Mouse (Mus musculus): ENCODE measurements around the gene Tcap.
"Not testable (repeated sequence)": the region's sequence is repeated elsewhere in the genome, so short reads cannot be mapped to it uniquely, and the experiment has no call there.

The Tcap gene

GRCm38 (mm10) chr11:98381651-98382050, 2.0 kb upstream of the Tcap start:
- DNase-seq (ENCODE audit: low spot score): no peak

- DNase-seq (ENCODE audit: low spot score): not testable (repeated sequence)
These were observed 1.2 kb upstream of the Tcap start for GRCm38 (mm10) chr11:98382405-98382804.

DNA sequence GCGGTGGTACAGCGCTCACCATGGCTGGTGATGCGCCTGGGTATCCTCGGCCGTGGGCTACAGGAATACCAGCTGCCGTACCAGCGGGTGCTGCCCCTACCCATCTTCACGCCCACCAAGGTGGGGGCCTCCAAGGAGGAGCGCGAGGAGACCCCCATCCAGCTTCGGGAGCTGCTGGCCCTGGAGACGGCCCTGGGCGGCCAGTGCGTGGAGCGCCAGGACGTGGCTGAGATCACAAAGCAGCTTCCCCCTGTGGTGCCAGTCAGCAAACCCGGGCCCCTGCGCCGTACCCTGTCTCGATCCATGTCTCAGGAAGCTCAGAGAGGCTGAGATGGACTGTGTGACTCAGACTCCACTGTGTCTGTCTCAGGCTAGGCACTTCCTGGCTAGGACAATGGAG, 605 bp downstream of the Tcap start:
- no peak for DNase-seq (ENCODE audit: low spot score)

GRCm38 (mm10) chr11:98384721-98385637, 1.4 kb downstream of the Tcap start:
- DNase-seq (ENCODE audit: low spot score): no peak

DNA sequence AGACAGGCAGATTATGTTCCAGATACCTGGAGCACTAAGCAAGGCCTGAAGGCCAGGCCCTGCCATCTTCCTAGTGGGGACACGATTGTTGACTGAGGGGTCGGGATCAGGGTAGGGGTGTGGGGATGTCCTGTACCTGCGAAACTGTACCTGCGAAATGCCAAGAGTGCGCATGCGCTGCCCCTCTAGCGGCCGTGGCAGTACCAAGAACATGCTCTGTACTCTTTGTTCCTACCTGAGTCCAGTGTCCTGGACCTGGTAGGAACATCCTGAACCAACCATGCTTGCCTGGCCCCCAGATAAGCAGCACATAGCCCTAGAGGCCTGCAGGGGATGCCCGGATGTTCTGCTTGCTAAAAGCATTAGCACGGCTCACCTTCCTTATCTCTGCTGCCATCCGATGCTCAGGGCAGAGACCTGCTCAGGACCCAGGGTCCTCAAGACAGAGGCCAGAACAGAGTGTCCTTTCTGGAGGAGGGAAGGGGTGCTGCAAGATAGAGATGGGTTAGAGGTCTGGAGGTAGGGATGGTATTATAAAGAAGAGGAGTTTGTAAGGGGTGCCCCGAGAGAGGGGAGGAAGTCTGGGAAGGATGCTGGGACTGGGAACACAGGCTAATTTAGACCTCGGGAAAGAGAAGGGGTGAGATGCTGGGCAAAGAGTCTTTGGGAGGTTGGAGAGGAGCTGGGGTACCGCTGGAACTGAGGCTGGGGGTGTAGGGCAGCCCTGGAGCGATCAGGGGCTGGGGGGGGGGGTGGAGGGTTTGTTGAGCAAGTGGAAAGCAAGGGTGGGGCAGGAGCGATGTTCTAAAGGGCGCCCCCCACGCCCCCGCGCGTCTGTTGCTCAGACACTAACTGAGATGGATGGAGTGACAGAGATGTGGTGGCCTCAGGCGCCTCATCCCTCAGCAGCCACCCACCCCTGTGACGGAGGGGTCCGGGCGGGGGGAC, 2.3 kb downstream of the Tcap start, which contains the start of gene Pnmt:
Gene Pnmt, plus strand, starts transcription at position 813 of the 948 bp plus-strand sequence.
- DNase-seq (ENCODE audit: low spot score): no peak

DNA sequence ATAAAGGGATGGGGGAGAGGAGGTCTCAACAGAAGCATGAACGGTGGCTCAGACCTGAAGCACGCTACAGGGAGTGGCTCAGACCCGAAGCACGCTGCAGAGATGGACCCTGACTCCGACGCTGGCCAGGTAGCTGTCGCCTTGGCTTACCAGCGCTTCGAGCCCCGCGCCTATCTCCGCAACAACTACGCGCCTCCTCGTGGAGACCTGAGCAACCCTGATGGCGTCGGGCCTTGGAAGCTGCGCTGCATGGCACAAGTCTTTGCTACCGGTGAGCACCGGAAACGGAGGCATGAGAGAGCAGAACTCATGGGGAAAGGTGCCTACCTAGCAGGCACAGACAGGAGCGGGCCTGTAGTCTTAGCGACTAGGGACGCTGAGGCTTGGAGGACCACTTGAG, 3.0 kb downstream of the Tcap start:
- DNase-seq (ENCODE audit: low spot score): no peak

DNA sequence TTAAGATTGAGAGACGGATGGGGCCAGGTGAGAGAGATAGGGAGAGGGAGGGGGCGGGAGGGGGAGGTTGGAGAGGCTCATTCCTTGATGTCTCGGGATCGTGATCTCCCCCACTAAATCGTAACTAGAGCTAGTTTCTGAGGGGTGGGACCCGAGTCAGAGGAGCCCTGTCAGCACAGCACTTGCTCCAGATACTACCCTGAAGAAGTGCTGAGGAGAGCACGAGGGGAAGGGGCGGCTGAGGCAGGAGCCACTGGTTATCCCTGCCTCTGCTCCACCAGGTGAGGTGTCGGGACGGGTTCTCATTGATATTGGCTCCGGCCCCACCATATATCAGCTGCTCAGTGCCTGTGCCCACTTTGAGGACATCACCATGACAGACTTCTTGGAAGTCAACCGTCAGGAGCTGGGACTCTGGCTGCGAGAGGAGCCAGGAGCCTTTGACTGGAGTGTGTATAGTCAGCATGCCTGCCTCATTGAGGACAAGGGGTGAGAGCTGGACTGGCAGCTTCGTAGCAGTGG, 3.5 kb downstream of the Tcap start:
- DNase-seq (ENCODE audit: low spot score): no peak

DNA sequence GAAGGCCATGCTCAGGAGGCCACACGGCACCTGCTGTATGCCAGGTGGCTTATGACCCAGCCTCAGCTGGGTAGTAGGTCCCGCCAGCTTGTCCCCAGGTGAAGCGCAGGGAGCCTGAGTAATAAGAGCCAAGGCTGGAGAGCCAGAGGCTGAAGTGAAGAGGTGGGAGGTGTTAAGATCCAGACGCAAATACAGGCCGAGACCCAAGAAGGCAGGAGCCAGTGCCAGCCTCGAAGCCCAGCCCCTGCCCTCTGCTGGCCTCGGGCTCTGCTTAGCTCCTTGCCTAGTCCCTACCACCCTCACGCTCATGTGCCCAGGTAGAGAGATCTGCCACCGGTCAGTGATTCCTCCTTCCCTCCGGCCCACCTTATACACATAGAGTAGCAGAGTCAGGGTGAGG, 4.7 kb downstream of the Tcap start:
- no peak for DNase-seq (ENCODE audit: low spot score)

DNA sequence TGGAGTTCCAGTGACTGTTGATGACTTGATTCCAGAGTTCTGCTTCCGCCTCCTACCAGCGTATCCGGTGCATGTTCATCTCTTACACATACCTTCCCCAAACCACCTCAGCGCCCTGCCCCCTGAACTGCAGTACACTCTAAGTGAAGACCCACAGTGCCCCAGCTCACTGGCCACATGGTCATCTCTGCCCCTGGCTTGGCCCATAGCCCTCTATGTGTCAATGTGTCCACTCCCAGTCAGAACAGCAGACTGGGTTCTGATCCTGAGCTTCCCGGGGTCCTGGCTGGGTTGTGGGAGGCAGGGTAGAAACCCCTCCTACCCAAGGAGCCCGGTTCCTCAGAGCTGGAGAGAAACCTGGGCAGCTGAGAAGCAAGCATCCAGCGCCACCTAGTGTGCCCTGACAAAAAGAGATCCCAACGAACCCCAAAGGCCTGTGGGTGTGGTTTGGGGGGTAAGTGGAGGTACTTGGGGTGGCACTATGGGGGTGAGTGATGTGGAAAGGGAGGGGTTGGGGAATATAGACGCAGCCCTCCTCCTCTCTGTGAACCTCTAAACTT, 5.7 kb downstream of the Tcap start:
- DNase-seq (ENCODE audit: low spot score): peak; percentile 31

DNA sequence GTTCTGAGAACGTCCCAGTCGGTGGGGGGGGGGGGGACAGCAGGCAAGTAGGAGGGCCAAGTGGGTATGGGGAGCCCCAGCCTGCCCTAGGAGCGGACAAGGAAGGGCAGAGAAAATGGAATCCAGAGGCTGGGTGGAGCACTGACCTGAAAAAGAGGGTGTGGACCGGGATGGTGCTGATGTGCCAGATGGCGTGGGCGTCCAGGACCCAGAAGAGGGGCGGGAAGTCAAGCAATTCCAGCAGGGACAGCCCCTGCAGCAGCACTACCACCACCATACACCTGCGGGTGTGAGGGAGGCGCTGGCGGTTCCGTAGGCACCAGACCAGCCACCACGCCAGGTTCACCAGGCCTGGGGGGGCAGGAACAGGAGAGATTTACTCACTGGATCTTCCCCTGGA, 6.5 kb downstream of the Tcap start:
- DNase-seq (ENCODE audit: low spot score): no peak

- no peak for DNase-seq (ENCODE audit: low spot score)
These were observed 8.4 kb downstream of the Tcap start for GRCm38 (mm10) chr11:98392034-98392433.

DNA sequence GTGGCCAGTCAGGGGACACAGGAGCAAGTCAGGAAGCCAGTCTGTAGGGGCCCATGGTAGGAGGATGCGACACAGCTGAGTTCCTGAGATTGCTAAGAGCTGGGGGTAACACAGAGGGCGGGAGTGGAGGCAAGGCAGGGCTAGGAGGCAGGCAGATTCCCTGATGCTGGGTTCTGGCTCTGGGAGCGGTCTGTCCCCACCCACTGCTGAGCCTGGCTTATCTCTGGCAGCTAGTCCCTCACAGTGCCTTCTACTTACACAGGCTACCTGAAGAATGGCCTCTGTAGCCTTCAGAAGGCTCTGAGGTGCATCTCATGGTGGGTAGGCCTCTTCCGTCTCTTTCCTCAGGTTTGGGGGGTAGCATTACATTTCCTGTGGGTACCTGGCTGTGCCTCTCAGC, 9.0 kb downstream of the Tcap start:
- DNase-seq (ENCODE audit: low spot score): no peak

DNA sequence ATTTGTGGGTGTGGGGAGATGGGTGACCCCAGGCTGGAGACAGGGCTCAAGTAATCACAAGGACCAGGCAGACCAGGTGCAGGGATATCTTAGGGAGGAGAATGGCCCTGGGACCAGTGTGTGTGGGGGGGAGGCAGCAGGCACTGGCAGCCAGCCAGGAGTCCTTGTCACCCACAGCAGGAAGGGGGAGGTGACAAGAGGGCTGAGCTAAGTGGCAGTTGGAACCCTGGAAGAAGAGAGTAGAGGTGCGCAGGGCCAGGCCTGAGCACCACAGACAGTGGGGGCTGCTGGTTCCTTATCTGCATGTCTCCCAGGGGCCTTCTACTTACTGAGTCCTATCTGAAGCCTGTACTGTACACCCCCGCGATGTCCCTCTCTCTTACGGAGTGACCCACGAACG, 9.7 kb downstream of the Tcap start:
- no peak for DNase-seq (ENCODE audit: low spot score)

DNA sequence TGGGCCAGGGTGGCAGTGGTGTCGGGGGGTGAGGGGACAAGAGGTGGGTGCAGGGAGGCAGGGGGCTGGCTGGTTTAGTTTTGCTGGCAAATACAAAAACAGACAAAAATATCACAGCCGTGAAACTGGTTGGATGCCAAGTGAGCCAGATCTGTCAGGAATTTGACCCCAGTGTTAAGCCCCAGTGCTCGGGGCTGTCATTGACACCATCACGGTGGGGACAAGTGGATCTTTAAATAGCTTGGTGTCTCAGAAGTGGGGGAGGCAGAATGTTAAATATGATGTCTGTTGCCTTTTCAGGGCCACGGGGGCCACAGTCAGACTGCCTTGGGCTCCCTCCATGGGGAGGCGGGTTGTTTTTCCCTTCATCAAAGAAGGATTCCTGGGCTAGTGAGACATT, 10.7 kb downstream of the Tcap start:
- no peak for DNase-seq (ENCODE audit: low spot score)

DNA sequence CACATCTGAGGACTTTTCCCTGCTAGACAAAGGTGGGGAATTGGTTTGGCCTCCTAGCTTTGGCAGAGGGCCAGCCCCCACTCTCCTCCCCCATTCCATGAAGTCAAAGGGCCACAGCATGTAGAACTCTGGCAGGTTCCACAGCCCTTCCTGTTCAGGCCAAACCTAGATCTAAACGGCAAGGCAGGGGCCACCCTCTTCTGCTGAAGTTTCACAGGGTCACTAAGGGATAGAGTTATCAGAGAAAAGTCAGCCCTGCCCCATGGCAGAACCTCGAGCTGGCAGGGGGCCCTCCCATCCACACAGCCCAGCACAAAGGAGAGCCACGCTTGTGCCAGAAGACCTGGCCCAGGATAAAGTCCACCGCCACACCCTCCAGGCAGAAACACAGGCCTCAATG, 11.4 kb downstream of the Tcap start:
- DNase-seq (ENCODE audit: low spot score): no peak

DNA sequence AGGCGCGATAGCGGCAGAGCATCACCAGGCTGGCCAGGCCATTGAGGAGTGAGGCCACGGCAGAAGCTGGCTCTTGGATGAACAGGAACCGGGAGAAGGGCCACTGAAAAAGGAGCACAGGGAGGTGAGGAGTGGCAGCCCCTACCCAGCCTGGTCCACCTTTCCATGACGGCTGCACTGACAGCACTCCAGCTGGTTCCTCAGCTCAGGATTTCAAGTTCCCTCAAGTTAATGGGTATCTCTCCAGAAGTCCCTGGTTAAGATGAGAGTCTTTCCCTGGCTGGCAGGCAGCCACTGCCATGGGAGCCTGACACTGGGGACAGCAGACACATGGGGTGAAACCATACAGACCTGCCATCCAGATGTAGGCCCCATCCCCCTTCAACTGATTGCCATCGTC, 14.3 kb downstream of the Tcap start:
- no peak for DNase-seq (ENCODE audit: low spot score)

GRCm38 (mm10) chr11:98400161-98400726, 16.6 kb downstream of the Tcap start, which contains the start of gene Pgap3:
Gene Pgap3 (minus strand): TSS chr11:98400490.
- peak; percentile 72 for DNase-seq (ENCODE audit: low spot score)

DNA sequence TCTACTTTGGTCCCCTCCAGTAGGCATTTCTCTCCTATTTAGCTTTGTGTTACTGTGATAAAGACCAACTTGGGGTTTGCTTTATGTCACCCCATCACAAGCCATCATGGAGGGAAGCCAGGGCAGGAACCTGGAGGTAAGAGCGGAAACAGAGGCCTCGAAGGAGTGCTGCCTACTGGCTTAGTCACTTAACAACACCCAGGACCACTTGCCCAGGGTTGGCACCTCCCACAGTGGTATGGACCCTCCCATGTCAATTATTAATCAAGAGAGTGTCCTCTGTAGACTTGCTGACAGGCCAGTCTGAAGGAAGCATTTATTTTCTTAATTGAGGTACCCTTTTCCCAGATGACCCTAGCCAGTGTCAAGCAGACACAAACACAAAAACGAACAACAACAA, 17.2 kb downstream of the Tcap start:
- DNase-seq (ENCODE audit: low spot score): no peak

DNA sequence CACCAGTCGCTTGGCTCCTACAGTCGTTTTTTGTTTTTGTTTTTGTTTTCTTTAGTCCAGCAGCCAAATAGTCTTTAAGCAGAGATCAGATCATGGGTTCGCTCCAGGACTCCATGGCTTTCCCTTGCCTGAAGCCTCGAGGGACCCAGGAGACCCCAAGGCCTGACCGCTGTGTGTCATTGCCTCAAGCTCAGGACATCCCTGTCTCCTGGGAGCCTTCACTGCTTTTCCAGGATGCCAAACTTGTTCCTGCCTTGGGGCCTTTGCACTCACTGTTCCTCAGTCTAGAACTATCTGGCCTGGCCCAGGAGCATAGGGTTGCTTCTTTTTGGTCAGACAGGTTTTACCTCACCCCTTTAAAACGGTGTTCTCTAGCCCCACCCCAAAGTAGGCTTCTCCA, 23.0 kb downstream of the Tcap start:
- no peak for DNase-seq (ENCODE audit: low spot score)

- DNase-seq (ENCODE audit: low spot score): no peak
These were observed 25.3 kb downstream of the Tcap start for GRCm38 (mm10) chr11:98408872-98409271.

- DNase-seq (ENCODE audit: low spot score): no peak
These were observed 25.8 kb downstream of the Tcap start for GRCm38 (mm10) chr11:98409341-98409822.
